Mouse (Mus musculus): ENCODE data around the gene Ranbp1. TPM values are rescaled to one million over a fixed set of nuclear protein-coding genes. Genes with fewer than 3 reads are reported as not detected.
A peak's percentile ranks its signal among the peaks of the same experiment; 100 is the strongest.

Gene Ranbp1
- polyA plus RNA-seq, 1 experiment from 2014 or later: 409 TPM

GRCm38 (mm10) chr16:18250828-18251790, 2.6 kb upstream of the Ranbp1 start:
- ATAC-seq (ENCODE audit: extremely low read depth, insufficient number of reproducible peaks, low FRiP score, low TSS enrichment): no peak
- Histone ChIP-seq H3K9me3 (no peaks in the 10 kb centered on the region), H3K9ac (peak overlapping the region; percentile 94), H3K4me2 (peak overlapping the region; percentile 95), H3K4me3 (peak overlapping the region; percentile 75), H3K36me3 (peaks cover 74% of the 10 kb centered on the region), H3K4me1 (peaks cover 42% of the 10 kb centered on the region), H3K27ac (replicated peaks) (0 out of 2 replicates have a peak overlapping the region, but pooled peaks have one; percentile 96), H3K27me3 (replicated peaks) (no peaks in the 10 kb centered on the region)
- WGBS: 61% methylated on average over 10 of the region's 10 CpGs

- H3K9me3 ChIP-seq: no peaks in the 10 kb centered on the region
- peak overlapping the region; percentile 96 for H3K27ac ChIP-seq (replicated peaks)
- H3K9ac ChIP-seq: peak overlapping the region; percentile 94
- WGBS: 72% methylated on average over 4 of the region's 4 CpGs
- H3K27me3 ChIP-seq (replicated peaks): no peaks in the 10 kb centered on the region
- ATAC-seq (ENCODE audit: extremely low read depth, insufficient number of reproducible peaks, low FRiP score, low TSS enrichment): no peak
- H3K4me2 ChIP-seq: peak overlapping the region; percentile 95
- H3K4me3 ChIP-seq: peak overlapping the region; percentile 75
- peaks cover 74% of the 10 kb centered on the region for H3K36me3 ChIP-seq
- H3K4me1 ChIP-seq: peaks cover 49% of the 10 kb centered on the region
Measured at GRCm38 (mm10) chr16:18250231-18250630, 1.7 kb upstream of the Ranbp1 start.

- 4% methylated on average over 27 of the region's 27 CpGs for WGBS
- H3K27ac ChIP-seq (replicated peaks): peak overlapping the region; percentile 96
- H3K36me3 ChIP-seq: peaks cover 74% of the 10 kb centered on the region
- peaks cover 49% of the 10 kb centered on the region for H3K4me1 ChIP-seq
- peak overlapping the region; percentile 94 for H3K9ac ChIP-seq
- H3K9me3 ChIP-seq: no peaks in the 10 kb centered on the region
- H3K27me3 ChIP-seq (replicated peaks): no peaks in the 10 kb centered on the region
- H3K4me2 ChIP-seq: peak overlapping the region; percentile 95
- no peak for ATAC-seq (ENCODE audit: extremely low read depth, insufficient number of reproducible peaks, low FRiP score, low TSS enrichment)
- peak overlapping the region; percentile 75 for H3K4me3 ChIP-seq
Measured at GRCm38 (mm10) chr16:18249364-18249967, 934 bp upstream of the Ranbp1 start.

- H3K4me2 ChIP-seq: peak overlapping the region; percentile 95
- peak overlapping the region; percentile 96 for H3K9ac ChIP-seq
- no peaks in the 10 kb centered on the region for H3K9me3 ChIP-seq
- peaks cover 74% of the 10 kb centered on the region for H3K36me3 ChIP-seq
- peak overlapping the region; percentile 89 for H3K27ac ChIP-seq (replicated peaks)
- no peak for ATAC-seq (ENCODE audit: extremely low read depth, insufficient number of reproducible peaks, low FRiP score, low TSS enrichment)
- peaks cover 49% of the 10 kb centered on the region for H3K4me1 ChIP-seq
- under 1% methylated on average over 33 of the region's 33 CpGs for WGBS
- H3K4me3 ChIP-seq: peak overlapping the region; percentile 75
- H3K27me3 ChIP-seq (replicated peaks): no peaks in the 10 kb centered on the region
Measured at GRCm38 (mm10) chr16:18247521-18248399, 772 bp downstream of the Ranbp1 start.

- Histone ChIP-seq H3K27me3 (replicated peaks) (no peaks in the 10 kb centered on the region), H3K9me3 (no peaks in the 10 kb centered on the region), H3K4me3 (no peak overlapping the region), H3K4me2 (no peak overlapping the region), H3K27ac (replicated peaks) (no peak overlapping the region), H3K36me3 (peaks cover 90% of the 10 kb centered on the region), H3K9ac (no peak overlapping the region), H3K4me1 (peaks cover 13% of the 10 kb centered on the region)
- no peak for ATAC-seq (ENCODE audit: extremely low read depth, insufficient number of reproducible peaks, low FRiP score, low TSS enrichment)
- 92% methylated on average over 10 of the region's 10 CpGs for WGBS
Measured at GRCm38 (mm10) chr16:18241581-18241980, 7.0 kb downstream of the Ranbp1 start.

DNA sequence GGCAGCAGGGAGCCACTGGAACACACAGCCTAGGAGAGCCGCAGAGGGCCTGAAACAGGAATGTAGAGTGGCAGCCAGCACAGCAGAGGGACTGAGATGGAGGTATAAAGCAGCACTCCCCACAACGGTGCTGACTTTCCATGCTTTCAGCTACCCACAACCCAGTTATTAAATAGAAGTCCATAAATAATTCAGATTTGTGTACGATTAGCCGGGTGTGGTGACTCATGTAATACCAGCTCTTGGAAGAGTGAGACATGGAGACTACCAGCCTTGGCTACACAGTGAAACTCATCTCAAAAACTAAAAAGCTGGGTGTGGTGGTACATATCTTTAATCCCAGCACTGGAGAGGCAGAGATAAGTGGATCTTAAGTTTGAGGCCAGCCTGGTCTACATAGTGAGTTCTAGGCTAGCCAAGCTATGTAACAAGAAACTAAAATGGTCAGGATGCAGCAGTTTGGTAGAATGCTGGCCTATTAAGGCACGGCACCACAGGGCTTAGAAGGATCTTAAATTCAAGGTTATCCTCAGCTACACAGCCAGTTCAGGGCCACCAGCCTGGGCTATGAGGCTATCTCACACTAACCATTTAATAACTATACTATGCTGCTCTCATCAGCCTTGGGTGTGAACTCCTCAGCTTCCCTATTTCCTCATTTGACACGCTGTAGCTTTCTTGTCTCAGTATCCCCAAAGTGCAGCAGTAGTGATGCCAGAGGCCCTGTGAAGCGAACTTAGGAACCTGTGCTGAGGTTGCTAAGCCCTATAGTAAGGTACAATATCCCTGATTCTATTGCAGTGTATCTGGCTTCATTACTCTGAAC, 11.6 kb downstream of the Ranbp1 start:
- 0 out of 2 replicates have a peak overlapping the region, but pooled peaks have one; percentile 95 for H3K4me2 ChIP-seq

GRCm38 (mm10) chr16:18235389-18236065, 13.0 kb downstream of the Ranbp1 start:
- H3K9ac ChIP-seq: peak overlapping the region; percentile 97

More for the DNA sequence above, 11.6 kb downstream of the Ranbp1 start:
- WGBS: 73% methylated on average over 7 of the region's 7 CpGs
- Histone ChIP-seq H3K9ac (peak overlapping the region; percentile 97), H3K4me1 (peaks cover 31% of the 10 kb centered on the region), H3K9me3 (no peaks in the 10 kb centered on the region), H3K36me3 (peaks cover 43% of the 10 kb centered on the region), H3K27ac (replicated peaks) (peak overlapping the region; percentile 92), H3K27me3 (replicated peaks) (no peaks in the 10 kb centered on the region), H3K4me3 (no peak overlapping the region)
- no peak for ATAC-seq (ENCODE audit: extremely low read depth, insufficient number of reproducible peaks, low FRiP score, low TSS enrichment)

DNA sequence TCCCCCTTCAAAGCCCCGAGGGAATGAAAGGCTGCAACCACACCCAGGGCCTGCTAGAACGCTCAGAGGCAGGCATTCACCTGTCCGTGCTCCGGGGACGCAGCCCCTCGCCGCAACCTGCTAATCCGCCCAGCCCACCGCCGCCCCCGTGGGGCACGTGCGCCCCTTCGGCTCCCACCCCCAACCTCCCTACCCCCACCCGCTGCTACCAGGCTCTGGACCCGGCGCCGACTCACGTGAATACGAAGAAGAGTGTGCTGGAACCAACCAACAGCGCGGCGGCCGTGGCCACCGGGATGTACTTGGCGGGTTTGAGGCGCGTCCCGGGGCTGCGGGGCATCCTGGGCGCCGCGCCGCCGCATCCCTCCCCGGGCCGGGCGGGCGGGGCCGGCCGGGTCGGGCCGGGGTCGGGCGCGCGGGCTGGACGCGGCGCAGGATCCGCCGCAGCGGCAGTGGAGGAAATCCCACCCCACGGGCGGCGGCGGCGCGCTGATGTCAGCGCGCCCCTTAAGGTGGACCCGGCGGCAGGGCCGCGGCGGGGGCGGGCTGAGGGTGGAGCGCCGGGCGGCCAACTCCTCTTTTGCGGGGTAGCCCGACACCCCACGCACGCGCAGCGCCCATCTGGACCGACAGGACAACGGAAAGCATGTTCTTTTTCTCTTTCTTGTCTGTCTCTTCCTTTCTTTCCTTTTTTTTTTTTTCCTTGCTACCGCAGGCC, 13.7 kb downstream of the Ranbp1 start, which contains the start of gene Zdhhc8:
Gene Zdhhc8, minus strand, starts transcription at position 466 of the 718 bp plus-strand sequence.
- Histone ChIP-seq H3K36me3 (peaks cover 22% of the 10 kb centered on the region), H3K4me2 (peak within 1 kb of the TSS; percentile 95), H3K9me3 (no peaks in the 10 kb centered on the region), H3K27ac (replicated peaks) (peak within 1 kb of the TSS; percentile 92), H3K9ac (peak within 1 kb of the TSS; percentile 97), H3K4me1 (peaks cover 52% of the 10 kb centered on the region), H3K27me3 (replicated peaks) (no peaks in the 10 kb centered on the region), H3K4me3 (peak within 1 kb of the TSS; percentile 94)
- peak; percentile 33 for ATAC-seq (ENCODE audit: extremely low read depth, insufficient number of reproducible peaks, low FRiP score, low TSS enrichment)
- WGBS: under 1% methylated on average over 78 of the region's 79 CpGs

More at GRCm38 (mm10) chr16:18235389-18236065, 13.0 kb downstream of the Ranbp1 start:
- peak; percentile 53; the same call in 1 of the 2 replicates for ATAC-seq (ENCODE audit: extremely low read depth, insufficient number of reproducible peaks, low FRiP score, low TSS enrichment)
- peak overlapping the region; percentile 92 for H3K27ac ChIP-seq (replicated peaks)
- H3K4me3 ChIP-seq: peak overlapping the region; percentile 94
- WGBS: 4% methylated on average over 19 of the region's 19 CpGs
- H3K4me2 ChIP-seq: peak overlapping the region; percentile 95
- H3K4me1 ChIP-seq: peaks cover 45% of the 10 kb centered on the region
- H3K27me3 ChIP-seq (replicated peaks): no peaks in the 10 kb centered on the region
- peaks cover 29% of the 10 kb centered on the region for H3K36me3 ChIP-seq
- no peaks in the 10 kb centered on the region for H3K9me3 ChIP-seq

DNA sequence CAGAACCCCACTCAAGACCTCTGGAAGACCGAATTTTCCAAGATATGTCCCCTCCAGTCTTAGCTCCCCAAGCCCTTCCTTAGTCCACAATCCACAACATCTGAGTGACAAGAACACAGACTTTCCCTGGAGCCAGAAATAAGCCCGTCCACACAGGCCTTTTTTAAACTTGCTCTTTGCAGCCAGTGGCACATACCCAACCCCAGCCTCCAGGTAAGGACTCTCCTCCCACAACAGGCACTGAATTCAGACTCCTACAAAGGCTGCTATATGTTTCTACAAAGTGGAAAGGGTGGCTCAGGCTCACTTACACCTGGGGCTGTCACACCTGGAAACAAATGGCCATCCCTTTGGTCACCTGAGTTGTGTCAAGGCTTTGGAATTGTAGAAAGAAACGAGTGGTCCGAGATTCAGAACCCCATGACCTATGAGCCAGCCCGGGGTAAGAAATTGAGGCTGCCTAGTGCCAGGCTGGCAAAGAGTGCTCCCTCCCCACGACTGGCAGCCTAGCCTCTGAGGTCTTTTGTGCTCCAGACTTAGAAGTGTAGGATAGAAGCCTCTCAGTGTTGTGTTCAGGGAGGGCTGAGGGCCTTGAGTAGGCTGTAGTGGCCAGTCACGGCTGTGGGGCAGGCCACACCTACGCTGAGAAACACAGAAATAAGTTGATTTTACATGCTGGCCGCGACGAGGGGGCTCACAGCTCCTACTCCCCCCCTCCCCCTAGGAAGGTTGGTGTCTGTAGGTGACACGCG, 14.4 kb downstream of the Ranbp1 start:
- Histone ChIP-seq H3K4me2 (peak overlapping the region; percentile 95), H3K27ac (replicated peaks) (peak overlapping the region; percentile 92), H3K9me3 (no peaks in the 10 kb centered on the region), H3K4me3 (peak overlapping the region; percentile 94), H3K27me3 (replicated peaks) (no peaks in the 10 kb centered on the region), H3K9ac (peak overlapping the region; percentile 97), H3K36me3 (peaks cover 15% of the 10 kb centered on the region), H3K4me1 (peaks cover 59% of the 10 kb centered on the region)
- 13% methylated on average over 13 of the region's 13 CpGs for WGBS
- ATAC-seq (ENCODE audit: extremely low read depth, insufficient number of reproducible peaks, low FRiP score, low TSS enrichment): 0 out of 2 replicates have a peak, but pooled peaks have one; percentile 0

Measured in heart, embryonic 13.5 days (tissue).